ENCODE assay signal across 9 mouse cellular contexts in the genomic region with DNA sequence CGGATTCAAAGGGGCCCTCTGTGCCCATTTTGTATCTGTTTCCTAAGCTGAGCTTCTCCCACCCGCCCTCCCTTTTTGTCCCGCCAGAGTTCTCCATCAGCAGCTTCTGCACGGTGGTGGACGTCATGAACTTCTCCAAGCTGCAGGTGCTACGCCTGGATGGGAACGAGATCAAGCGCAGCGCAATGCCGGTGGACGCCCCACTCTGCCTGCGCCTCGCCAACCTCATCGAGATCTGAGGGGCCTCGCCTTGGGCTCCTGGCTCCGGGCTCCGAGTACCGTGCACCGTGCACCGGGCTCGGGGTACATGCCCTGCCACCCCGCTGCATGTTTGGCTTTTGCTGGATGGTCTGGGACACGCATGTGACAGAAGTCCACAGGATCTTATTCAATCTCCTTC. TPM values are rescaled to one million over a fixed set of nuclear protein-coding genes. Genes with fewer than 3 reads are reported as not detected.
DNase-seq lines count a peak whose midpoint lies in the region; ATAC-seq and TF ChIP-seq lines count a peak whose summit lies in the region.
"Had no signal": no experiment of that assay in that cellular context is flagged by ENCODE, and none has a peak within 500 bp of the region (broad histone marks: within the 10 kb centered on the region; RNA-seq: fewer than 3 reads in every experiment).

No protein-coding gene starts in this region.

- peaks cover 4% of the 10 kb centered on the region; the same call in 1 of the 2 replicates for H3K27me3 ChIP-seq in heart, embryonic 11.5 days (ENCODE audit: control insufficient read depth, insufficient read depth, low read length)
- peaks cover 24% of the 10 kb centered on the region for H3K27me3 ChIP-seq in E14TG2a.4 (ENCODE audit: insufficient read depth, low read length)
- peaks cover 17% of the 10 kb centered on the region for H3K27me3 ChIP-seq in hindbrain, embryonic 10.5 days (ENCODE audit: insufficient read depth, poor library complexity, severe bottlenecking)
- no peaks in the 10 kb centered on the region for H3K27me3 ChIP-seq in liver, embryonic 16.5 days (ENCODE audit: control insufficient read depth, insufficient read depth, low read depth, low read length)

- peaks cover 2% of the 10 kb centered on the region for H3K4me1 ChIP-seq in heart, embryonic 11.5 days (ENCODE audit: control insufficient read depth, insufficient read depth, low read length)
- H3K4me1 ChIP-seq in E14TG2a.4 (replicated peaks; ENCODE audit: low read depth, low read length): peaks cover 39% of the 10 kb centered on the region
- H3K4me1 ChIP-seq in hindbrain, embryonic 10.5 days (replicated peaks): peaks cover 32% of the 10 kb centered on the region
- no peaks in the 10 kb centered on the region for H3K4me1 ChIP-seq in liver, embryonic 16.5 days (ENCODE audit: control insufficient read depth, low read depth, low read length)

- DNase-seq in heart, postnatal 14 days: no peak
- no peak for DNase-seq in hindbrain, embryonic 10.5 days (ENCODE audit: low spot score)
- DNase-seq in frontal cortex, postnatal 14 days (ENCODE audit: low spot score in 2 of 2): no peak
- DNase-seq in left cerebral cortex, adult 18-20 months (ENCODE audit: low spot score in 2 of 2): no peak
- no peak for DNase-seq in retina, embryonic 14.5 days (ENCODE audit: low spot score)

- 0 out of 2 replicates have a peak, but pooled peaks have one; percentile 36 for ATAC-seq in heart, embryonic 11.5 days (replicated peaks; ENCODE audit: insufficient number of reproducible peaks, low FRiP score, low TSS enrichment)
- no peak for ATAC-seq in liver, embryonic 16.5 days (ENCODE audit: low read depth)

- intact Hi-C loops in heart, postnatal 14 days (cut with DNase I): loop anchor here (1.0 to 10.0 kb wide), 2 partner anchors 85 to 412 kb away; no protein-coding TSS in a partner anchor

- no peak for TF ChIP-seq CTCF in E14TG2a.4 (conservative IDR thresholded peaks at IDR 0.05; ENCODE audit: low read length)

- no peak overlapping the region for H3K27ac ChIP-seq in heart, embryonic 11.5 days (ENCODE audit: low read depth, low read length)
- peak overlapping the region; percentile 81 for H3K27ac ChIP-seq in hindbrain, embryonic 10.5 days
- H3K27ac ChIP-seq in liver, embryonic 16.5 days (ENCODE audit: low read length): no peak overlapping the region

- peak overlapping the region; percentile 28 for H3K4me3 ChIP-seq in heart, embryonic 11.5 days (ENCODE audit: low read depth, low read length)
- H3K4me3 ChIP-seq in E14TG2a.4 (replicated peaks; ENCODE audit: low read length): peak overlapping the region; percentile 67
- H3K4me3 ChIP-seq in hindbrain, embryonic 10.5 days: peak overlapping the region; percentile 46
- no peak overlapping the region for H3K4me3 ChIP-seq in liver, embryonic 16.5 days (ENCODE audit: low read depth, low read length)

- no peaks in the 10 kb centered on the region for H3K9me3 ChIP-seq in heart, embryonic 11.5 days (replicated peaks; ENCODE audit: control insufficient read depth, low read length)
- H3K9me3 ChIP-seq in E14TG2a.4 (ENCODE audit: low read length): no peaks in the 10 kb centered on the region
- no peaks in the 10 kb centered on the region for H3K9me3 ChIP-seq in hindbrain, embryonic 10.5 days
- no peaks in the 10 kb centered on the region for H3K9me3 ChIP-seq in liver, embryonic 16.5 days (replicated peaks; ENCODE audit: control insufficient read depth, low read length)

- no peaks in the 10 kb centered on the region for H3K36me3 ChIP-seq in heart, embryonic 11.5 days (ENCODE audit: control insufficient read depth, insufficient read depth, low read length)
- no peaks in the 10 kb centered on the region for H3K36me3 ChIP-seq in E14TG2a.4 (ENCODE audit: insufficient read depth, low read length)
- H3K36me3 ChIP-seq in hindbrain, embryonic 10.5 days: no peaks in the 10 kb centered on the region
- H3K36me3 ChIP-seq in liver, embryonic 16.5 days (ENCODE audit: control insufficient read depth, insufficient read depth): no peaks in the 10 kb centered on the region

- peak overlapping the region; percentile 61 for H3K4me2 ChIP-seq in heart, embryonic 11.5 days
- H3K4me2 ChIP-seq in liver, embryonic 16.5 days (ENCODE audit: low read depth, low read length): peak overlapping the region; percentile 25; the same call in 1 of the 2 replicates

- H3K9ac ChIP-seq in heart, embryonic 11.5 days (ENCODE audit: low read depth, low read length): no peak overlapping the region; the same call in 1 of the 2 replicates
- H3K9ac ChIP-seq in liver, embryonic 16.5 days (ENCODE audit: low read depth, low read length): no peak overlapping the region

- WGBS in heart, embryonic 11.5 days (ENCODE audit: insufficient replicate concordance): 27% methylated on average over 23 of the region's 23 CpGs
- WGBS in hindbrain, embryonic 10.5 days: 29% methylated on average over 23 of the region's 23 CpGs
- WGBS in liver, embryonic 16.5 days (ENCODE audit: insufficient replicate concordance): 25% methylated on average over 23 of the region's 23 CpGs

RNA-seq across cellular contexts. Expression of a gene that starts 9.3 kb away (rescaled TPM):
- polyA plus RNA-seq in heart, embryonic 11.5 days (2014; fragmentation: Nextera tagmentation; extraction: Ambion mirVana): 10.6 and 13.4 TPM in 2 replicates
- total RNA-seq in heart, postnatal 14 days (2021): 10 to 100 TPM; 13.5 to 17.4 TPM
- 3.6 and 9.8 TPM in 2 replicates for polyA plus RNA-seq in hindbrain, embryonic 10.5 days (2016; fragmentation: Nextera tagmentation; extraction: Ambion mirVana)
- polyA plus RNA-seq in liver, embryonic 16.5 days (2015; fragmentation: Nextera tagmentation; extraction: Ambion mirVana): 2.2 and 3.3 TPM in 2 replicates
- total RNA-seq in left cerebral cortex, adult 18-20 months (2021): 10 to 100 TPM; 27.5 to 28.4 TPM
- total RNA-seq: neutrophil, adult 5-6 weeks had no signal

RNA-seq across cellular contexts. Expression of a gene that starts 32.5 kb away (rescaled TPM):
- polyA plus RNA-seq in heart, embryonic 11.5 days (2014; fragmentation: Nextera tagmentation; extraction: Ambion mirVana): 31.7 and 35.6 TPM in 2 replicates
- total RNA-seq in heart, postnatal 14 days (2021): 10 to 100 TPM; 37.3 to 47.7 TPM
- polyA plus RNA-seq in hindbrain, embryonic 10.5 days (2016; fragmentation: Nextera tagmentation; extraction: Ambion mirVana): 100.0 and 117 TPM in 2 replicates
- 107 and 109 TPM in 2 replicates for polyA plus RNA-seq in liver, embryonic 16.5 days (2015; fragmentation: Nextera tagmentation; extraction: Ambion mirVana)
- 10 to 100 TPM; 18.7 to 22.2 TPM for total RNA-seq in left cerebral cortex, adult 18-20 months (2021)
